Mouse (Mus musculus) T-helper 17 cell (primary cell): Measurements from ENCODE around the gene Dnm1.

Source experiments
- in situ Hi-C, 2 experiments: fragments of 300-600 bp; cut with MboI, MseI; formaldehyde crosslinking; loops; 1 replicate in 1 of 2; 2 replicates in 1 of 2; pipeline ENCODE4 v1.15.1; 2025; ENCODE audit warnings: high pct_unique_total_duplicates in 2 of 2

Gene Dnm1

DNA sequence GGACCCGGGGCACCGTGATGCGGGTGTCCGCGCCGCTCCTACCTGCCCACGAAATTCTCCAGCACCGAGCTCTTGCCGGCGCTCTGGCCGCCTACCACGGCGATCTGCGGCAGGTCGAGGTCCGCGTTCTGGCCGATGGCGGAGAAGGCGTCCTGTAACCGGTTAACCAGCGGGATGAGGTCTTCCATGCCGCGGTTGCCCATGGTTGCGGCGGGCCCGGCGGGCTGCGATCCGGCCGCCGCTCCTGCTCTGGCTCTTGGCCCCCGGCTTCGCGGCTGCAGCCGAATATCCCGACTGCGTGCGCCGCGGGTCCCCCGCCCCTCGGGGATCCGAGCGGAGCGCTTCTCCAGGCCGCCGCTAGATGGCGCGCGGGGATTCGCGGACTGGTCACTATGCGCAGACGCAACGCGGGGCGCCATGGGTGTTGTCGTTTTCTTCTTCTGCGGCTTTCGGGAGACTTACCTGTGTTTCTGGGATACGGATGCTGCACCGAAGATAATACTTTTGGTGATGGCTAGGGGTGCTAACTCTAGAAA is at the start of gene Dnm1:
Gene Dnm1, minus strand, starts transcription at position 332 of the 536 bp plus-strand sequence.
- in situ Hi-C loops, result no loop called here

DNA sequence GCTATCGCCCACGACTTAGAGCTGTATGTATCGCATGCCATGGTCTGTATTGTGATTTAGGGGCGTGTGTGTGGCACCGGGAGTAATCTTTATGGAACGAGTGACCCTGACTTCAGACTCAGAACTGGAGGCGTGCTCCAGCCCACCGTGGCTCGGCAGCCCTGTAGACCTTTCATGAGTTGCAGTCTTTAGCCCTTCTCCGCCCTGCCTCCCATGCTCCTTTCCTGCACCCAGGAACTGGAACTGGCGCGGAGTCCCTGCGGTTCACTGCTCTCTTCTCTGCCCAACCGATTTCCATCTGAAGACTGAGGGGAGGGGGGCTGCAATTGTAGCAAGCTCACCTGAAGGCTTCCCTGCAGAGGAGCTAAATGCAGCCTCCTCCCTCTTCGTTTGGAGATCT is 43.6 kb upstream of the Dnm1 start:
- in situ Hi-C loops, result no loop called here

DNA sequence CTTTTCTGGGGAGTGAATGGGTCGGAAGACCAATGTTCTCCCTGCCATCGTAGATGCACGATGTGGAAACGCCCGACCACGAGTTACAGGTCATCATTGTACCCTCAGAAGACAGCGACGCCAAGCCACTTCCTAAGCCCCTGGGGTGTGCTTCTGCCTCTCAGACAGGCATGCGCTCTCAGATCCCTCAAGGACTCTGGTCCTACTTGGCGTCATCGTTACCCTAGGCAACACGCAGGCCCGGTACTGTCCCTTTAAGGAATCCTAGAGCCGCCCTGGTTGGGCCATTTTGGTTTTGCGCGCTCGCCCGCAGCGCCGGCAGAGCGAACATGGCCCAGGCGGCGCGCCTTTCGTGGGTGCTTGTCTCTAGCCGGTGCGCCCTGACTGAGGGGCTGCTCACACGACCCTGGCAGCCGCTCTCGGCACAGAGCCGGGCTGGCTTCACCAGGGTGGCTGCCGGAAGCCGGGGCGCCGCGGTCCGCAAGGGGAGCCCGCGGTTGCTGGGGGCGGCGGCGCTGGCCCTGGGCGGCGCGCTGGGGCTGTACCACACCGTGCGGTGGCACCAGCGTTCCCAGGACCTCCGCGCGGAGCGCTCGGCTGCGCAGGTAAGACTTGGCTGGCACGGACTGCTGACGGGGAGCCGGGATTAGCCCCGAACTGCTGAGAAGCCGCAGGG is 42.9 kb upstream of the Dnm1 start:
- in situ Hi-C loops, result no loop called here

DNA sequence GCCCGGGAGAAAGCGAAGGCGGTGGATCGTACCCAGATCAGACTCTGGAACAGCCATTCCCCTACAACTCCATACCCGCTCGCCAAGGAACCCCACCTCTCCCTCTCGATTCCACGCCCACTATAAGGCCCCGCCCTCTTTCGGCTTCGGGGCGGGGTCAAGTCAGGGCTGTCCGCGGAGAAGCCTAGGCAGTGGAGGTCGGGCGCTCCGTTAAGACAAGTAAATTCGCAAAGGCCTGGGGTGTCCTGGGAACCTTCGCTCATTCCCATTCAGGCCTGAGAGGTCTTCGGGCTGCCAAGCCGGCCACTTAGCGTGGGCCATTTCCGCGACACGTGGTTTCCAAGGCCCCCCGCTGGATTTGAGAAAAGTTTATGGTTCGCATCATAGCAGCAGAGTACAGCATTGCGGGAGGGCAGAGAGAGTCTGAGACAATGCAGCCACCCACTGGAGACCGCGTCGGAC is 42.4 kb upstream of the Dnm1 start, which contains the start of gene Ptges2:
Gene Ptges2, plus strand, starts transcription at position 413 of the 462 bp plus-strand sequence.
- in situ Hi-C loops, result no loop called here

DNA sequence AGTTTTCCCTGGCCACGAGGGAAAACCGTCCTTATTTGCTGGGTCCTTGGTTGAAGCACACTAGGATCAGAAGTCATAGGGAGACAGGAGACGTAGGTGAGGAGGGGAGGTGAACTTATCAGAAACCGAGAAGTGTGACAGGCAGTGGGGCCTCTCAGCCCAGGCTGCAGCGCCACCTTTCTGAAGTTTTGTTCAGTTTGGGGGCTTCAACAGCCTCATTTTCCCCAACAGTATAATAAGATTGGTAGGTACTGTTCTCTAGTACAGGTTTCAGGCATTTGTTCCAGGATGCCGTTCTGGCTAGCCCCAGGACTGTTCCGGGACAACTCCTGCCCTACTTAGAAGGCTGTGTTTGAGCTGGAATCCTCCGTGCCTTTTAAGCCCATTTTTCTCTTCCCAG is 41.8 kb upstream of the Dnm1 start:
- in situ Hi-C loops, result no loop called here

DNA sequence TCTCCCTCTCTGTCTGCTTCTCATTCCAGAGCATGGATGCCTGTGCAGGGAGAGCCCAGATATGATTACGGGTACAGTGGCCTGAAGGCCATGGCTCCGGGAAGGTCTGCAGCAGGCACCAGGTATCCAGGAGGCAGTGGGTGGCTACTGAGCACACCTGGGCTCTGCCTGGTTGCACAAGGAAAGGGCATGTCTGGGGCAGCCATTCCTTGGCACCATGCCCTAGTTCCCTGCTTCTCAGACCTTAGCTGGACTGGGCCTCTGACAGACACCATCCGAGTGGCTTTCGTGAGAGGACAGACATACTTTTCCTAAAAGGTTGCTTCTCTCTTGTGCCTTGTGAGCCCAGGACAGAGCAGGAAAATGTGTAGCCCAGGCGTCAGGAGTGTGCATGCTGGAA is 38.9 kb upstream of the Dnm1 start:
- in situ Hi-C loops, result no loop called here

DNA sequence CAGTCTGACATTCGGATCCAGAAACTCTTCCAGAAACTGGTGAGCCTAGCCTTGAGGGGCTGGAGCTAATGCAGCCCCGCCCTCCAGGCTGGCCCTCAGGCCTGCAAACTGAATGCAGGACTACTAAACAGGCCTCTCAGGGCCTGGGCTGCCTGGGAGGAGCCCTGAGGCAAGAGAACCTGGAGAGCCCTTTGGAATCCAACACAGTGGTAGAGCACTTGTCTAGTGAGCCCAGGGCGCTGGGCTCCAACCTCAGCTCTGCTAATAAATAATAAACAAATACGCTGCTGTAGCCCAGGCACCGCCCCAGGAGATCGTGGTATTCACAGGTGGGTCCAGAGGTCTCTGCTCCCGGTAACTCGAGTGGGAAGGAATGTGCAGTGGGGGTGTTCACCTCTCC is 37.7 kb upstream of the Dnm1 start:
- in situ Hi-C loops, result no loop called here

DNA sequence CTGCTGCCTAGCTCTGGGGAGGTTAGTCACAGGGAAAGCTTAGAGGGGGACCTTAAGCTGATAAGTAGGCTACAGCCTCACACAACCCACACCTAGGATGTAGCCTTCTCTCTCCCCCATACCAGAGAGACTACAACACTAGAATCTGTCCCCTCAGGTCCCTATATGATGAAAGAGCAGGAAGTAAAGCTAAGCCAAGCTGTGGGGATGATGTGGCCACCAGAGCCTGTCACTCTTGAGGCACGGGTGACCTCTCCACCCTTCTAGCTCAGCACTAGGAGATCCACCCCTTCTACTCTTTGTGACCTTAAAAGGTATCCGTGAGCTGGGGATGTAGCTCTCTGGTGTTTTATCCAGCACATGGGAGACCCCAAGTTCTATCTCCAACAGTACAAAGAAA is 36.0 kb upstream of the Dnm1 start:
- in situ Hi-C loops, result no loop called here

DNA sequence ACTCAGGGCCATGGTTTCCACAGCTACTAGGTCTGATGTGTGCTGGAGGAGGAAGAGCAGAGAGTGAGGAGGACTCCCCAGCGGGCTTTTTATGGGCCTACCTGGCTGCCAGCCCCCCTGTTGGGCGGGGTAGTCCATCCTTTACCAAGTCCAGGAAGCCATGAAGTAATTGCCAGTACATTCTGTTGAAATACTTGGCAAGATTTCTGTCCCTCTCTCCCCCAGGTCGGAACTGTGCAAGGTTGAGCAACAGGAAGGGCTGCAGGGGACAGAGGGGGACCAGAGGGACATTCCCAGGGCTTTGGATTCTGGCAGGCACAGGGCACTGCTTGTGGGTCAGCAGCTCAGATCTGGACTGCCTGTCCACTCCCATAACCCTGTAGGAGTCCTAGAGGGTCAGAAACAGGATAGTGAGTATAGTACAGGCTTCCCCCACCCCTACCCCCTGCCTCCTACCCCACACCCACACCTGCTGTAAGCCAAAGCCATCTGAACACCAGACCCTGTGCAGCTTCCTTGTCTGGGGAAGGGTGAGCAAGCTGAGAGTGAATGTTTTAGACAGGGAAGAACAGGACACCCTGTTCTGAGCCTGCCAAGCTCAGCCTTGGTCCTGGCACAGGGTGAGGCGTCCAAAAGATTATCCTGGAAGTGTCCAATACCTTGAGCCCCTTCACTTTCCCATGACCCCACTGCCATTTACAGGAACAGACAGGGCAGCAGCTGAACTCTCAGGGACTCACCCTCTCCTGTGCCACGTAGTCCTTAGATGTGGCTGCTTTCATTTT is 34.8 kb upstream of the Dnm1 start, which contains the start of gene Lcn2:
Gene Lcn2, minus strand, starts transcription at position 547 of the 785 bp plus-strand sequence.
- in situ Hi-C loops, result no loop called here

DNA sequence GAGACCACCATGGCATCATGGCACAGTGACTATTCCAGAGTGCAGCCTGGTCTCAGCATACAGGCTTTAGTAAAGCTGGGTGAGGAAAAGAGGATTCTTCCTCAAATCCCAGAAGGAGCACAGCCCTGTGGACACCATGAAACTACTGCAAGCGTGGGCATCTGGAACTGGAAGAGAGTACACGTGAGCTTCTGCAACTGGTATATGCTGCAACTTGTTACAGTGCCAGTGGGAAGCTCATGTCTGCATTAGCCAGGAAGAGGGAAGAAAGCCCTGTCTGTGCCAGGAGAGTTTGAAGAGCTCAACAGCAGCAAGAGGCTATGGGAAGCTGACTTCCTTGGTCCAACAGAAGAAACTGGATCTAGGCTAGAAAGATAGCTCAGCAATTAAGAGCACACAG is 29.6 kb upstream of the Dnm1 start:
- in situ Hi-C loops, result no loop called here

DNA sequence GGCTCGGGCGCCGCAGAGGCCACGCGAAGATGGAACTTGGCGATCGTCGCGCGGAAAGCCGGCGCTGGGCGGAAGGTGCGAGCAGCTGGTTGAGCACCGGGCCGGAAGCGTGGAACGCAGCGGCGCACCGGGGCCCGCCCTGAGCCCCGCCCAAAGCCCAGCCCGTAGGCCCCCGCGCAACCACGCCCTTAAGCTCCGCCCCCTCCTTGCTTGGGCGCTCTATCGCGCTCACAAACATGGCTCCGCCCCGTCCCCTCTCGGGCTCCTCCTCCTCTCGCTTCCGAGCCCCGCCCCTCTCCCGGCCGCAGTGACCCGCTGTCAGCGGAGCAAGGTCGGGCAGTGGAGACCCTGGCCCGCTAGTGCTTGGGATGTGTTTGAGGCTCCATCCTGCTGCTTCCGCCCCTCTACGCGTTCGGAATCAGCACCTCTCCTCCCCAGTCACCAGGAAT is 28.7 kb upstream of the Dnm1 start, which contains the start of gene 1110008P14Rik:
Gene 1110008P14Rik, minus strand, starts transcription at position 164 of the 449 bp plus-strand sequence.
- in situ Hi-C loops, result no loop called here

DNA sequence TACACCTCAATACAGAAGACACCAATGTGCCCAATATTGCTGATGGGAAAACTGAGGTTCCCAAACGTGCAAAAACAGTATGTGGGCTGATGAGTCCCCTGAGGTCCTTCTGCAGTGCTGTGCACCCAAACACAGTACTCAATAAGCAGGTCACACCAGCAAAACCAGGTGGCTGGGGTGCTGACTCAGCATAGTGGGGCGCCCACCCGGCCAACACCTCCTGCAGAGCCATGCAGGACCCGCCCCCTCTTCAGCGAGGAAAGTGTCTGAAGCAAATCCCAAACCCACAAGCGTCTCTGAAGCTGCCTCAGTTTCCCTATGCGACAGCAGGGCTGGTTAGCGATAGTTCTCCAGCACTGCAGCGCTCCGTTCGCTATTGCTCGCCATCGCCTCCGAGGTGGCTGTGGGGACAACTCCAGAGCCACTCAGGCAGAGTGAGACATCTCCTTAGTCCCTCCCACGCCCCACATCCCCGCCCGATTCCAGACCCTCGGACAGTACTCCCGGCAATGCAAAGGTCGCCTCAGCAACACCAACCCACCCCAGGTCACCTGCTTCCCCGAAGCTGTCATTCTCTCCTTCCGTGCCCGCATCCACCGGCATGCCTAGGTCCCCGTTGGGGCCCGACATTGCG is 28.1 kb upstream of the Dnm1 start:
- in situ Hi-C loops, result no loop called here

DNA sequence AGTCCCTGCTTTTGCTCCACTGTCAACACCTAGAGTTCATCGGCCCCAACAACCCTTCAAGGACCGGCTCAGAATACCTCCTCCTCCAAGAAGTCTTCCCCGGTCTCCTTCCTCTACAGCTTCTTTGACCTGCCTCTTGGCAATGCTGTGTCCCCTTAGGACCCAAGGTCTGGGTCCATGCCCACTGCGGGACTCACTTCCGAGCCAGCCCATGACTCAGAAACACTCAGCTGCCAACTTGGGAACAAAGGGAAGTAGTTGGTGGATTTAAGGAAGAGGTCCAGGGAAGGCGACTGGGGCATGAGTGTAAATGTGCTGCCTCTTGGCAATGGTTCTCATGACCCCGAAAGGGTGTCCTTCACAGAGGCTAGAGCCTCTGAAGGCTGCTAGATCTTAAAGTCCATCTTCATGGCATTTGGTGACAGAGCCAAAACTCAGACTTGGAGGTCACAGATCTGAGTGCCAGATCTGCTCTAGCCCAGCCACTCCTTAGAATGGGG is 26.9 kb upstream of the Dnm1 start:
- in situ Hi-C loops, result no loop called here

DNA sequence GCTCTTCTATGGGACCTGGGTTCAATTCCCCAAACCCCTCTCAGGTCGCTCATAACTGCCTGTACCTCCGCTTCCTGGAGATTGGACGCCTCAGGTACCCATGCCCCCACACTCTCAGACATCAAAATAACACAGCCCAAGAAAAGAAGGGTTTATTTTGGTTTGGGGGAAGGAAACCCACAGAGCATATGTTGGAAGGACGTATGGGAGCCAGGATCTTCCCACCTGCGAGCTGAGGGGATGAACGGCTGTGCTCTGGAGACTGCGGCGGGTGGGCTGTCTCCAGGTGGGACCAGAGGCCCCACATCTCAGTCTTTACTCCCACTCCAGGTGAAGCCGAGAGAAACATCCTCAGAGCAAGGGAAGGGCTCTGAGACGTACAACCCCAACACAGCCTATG is 23.8 kb upstream of the Dnm1 start:
- in situ Hi-C loops, result no loop called here

DNA sequence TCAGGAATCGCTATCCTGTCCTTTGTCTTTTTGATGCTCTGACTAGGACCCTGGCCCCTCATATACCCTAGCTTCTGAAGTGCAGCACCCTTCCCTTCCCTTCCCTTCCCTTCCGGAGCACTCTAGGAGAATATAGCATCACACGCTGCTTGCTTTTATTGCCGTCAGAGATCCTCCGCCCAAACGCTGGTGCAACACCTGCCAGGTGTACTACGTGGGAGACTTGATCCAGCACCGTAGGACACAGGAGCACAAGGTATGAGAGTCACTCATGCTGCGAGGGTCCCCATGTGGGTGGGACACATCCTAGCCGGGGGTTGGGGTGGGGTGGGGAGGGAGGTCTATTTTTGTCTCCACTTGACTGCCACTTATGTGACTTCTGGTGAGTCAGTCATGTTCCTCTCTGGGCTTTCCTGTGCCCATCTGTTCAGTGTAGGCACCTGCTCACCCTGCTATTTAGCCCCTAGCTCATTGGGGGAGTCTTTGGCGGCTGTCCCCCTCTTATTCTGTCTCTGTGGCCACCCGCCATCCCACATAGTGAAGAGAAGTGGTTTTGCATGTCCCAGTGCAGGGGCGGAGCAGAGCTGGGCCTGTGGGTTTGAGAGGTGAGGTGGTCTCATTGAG is 22.3 kb upstream of the Dnm1 start:
- in situ Hi-C loops, result no loop called here

DNA sequence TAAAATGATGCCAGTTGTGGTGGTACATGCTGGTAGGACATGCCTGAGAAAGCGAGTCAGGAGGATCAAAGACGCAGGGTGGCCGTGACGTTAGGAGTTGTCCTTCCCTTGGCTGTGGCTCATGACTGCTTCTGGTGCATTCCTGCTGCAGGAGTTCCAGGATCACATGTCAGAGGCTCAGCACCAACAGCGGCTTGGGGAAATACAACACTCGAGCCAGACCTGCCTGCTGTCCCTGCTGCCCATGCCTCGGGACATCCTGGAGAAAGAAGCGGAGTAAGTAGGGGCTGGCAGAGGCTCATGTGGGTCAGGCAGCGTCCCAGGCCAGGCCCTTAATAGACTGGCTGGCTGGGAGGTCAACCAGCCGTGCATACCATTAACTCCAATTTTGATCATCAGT is 21.1 kb upstream of the Dnm1 start:
- in situ Hi-C loops, result no loop called here

DNA sequence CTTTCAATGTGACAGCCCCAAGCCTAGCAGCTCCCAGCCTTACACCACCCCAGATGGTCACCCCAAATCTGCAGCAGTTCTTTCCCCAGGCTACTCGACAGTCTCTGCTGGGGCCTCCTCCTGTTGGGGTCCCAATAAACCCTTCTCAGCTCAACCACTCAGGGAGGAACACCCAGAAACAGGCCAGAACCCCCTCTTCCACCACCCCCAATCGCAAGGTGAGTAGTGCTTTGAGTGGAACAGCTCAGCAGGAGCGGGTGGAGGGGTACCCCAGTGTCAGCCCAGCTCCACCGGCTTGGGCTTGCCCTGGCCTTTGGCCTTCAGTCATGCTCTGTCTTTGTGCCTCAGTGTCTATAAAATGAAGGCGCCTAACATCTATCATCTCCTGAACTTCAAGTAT is 14.2 kb upstream of the Dnm1 start:
- in situ Hi-C loops, result no loop called here

DNA sequence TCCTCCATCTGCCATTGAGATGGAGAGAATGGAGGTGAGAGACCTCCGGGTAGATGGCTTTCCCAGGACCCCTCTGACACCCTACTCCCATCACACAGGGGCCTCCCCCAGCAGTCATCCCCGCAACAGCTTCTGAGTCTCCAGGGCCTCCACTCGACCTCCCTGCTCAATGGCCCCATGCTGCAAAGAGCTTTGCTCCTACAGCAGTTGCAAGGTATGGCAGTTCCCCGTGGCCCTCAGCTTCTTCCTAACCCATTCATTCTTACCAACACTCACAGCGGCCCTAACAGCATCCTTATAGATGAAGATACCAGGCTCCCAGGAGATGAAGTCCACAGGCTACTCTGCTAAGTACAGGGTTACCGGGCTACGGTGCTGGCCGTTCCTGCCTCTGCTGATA is 11.0 kb upstream of the Dnm1 start:
- in situ Hi-C loops, result no loop called here

DNA sequence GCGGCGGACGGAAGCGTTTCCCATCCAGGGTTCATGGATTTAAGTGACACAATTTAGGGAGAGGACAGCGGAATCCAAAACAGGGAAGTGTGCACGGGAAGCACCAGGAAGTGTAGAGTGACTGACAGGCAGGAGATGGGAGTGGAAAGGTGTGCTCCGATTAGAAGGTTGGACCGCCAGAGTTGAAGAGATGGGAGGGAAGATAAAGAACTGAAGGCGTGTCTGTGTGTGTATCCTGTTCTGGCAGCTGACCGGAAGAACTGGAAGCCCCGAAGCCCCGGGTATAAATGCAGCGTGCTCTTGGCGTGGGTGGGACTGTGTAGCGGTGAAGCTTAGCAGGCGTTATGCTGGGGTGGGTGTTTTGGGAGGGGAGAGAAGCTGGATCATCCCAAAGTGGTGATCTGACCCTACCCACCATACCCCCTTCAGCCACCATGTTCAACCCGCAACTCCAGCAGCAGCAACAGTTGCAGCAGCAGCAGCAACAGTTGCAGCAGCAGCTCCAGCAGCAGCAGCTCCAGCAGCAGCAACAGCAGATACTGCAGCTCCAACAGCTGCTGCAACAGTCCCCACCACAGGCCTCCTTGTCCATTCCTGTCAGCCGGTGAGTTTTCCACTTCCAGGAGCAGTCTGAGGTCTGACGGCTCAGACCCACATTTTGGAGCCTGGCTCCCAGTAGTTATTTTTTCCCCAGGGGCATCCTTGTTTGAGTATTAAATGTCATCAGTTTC is 10.4 kb upstream of the Dnm1 start:
- in situ Hi-C loops, result no loop called here

DNA sequence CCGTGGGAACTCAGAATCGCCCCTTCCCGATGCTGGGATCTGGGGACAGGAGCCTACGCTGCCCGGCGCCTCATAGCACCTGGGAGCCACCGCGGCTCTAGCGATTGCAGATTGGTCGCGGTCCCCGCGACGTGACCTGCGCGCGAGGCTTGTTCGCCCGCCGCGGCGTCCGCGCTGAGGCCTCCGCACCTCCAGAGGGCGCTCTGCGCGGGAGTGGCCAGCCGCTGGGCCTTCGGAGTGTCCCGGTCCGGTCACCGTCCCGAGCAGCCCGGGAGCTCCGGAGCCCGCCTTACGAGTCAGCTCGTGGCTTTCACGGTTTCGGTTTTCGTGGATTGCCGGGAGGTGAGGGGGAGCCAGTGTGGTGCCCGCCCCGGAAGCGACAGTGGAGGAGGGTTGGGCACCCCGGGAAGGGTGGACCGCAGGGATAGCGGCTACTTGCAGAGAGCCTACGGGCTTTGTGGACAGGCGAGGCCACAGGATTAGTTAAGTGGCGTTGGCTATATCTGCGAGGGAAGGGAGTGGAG is 9.7 kb upstream of the Dnm1 start:
- in situ Hi-C loops, result no loop called here
